In the genomic region with DNA sequence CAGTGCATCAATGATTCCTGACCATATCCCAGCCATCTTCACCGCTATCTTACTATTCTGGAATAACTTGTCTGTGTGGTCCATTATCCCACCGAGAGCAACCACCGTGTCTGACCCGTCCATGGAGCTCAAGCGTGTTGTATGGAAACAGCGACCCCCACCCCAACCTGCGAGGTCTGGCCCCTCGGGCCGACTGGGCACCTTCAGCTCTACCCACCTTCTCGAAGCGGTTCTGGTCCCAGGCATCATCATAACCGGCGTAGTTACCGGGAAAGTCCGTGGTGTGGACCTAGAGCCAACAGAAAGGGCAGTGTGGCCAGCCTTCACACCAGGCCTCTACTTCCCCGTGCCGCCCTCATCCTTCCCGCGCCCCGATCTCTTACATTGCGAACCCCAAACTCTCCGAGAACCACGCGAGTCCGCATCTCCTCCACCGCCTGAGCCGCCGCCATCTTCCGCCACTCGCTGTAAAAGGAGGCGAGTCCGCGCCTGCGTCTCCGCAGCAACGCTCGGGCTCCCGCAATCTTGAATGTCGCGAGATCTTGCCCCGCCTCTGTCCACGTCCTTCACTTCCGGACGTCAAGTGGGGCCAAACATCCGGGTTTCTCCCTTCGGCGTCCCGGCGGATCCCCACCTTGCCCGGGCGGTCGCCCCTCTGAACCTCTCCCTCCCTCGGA, we compare ENCODE assay signal across 8 mouse cellular contexts. TPM values are rescaled to one million over a fixed set of nuclear protein-coding genes. Genes with fewer than 3 reads are reported as not detected.
DNase-seq lines count a peak whose midpoint lies in the region; ATAC-seq and TF ChIP-seq lines count a peak whose summit lies in the region.

A gene (minus strand): TSS at position 543 of the 677 bp plus-strand sequence.
A gene (plus strand): TSS at position 569 of the 677 bp plus-strand sequence.

- peak within 1 kb of the TSS; percentile 80 for H3K27ac ChIP-seq in embryonic facial prominence, embryonic 13.5 days
- peak within 1 kb of the TSS; percentile 97 for H3K27ac ChIP-seq in heart, adult 2 months
- peak within 1 kb of the TSS; percentile 70 for H3K27ac ChIP-seq in limb, embryonic 13.5 days
- H3K27ac ChIP-seq in midbrain, embryonic 16.5 days (ENCODE audit: low read length) = peak within 1 kb of the TSS; percentile 88

- no peaks in the 10 kb centered on the region for H3K9me3 ChIP-seq in embryonic facial prominence, embryonic 13.5 days
- no peaks in the 10 kb centered on the region for H3K9me3 ChIP-seq in limb, embryonic 13.5 days
- no peaks in the 10 kb centered on the region for H3K9me3 ChIP-seq in midbrain, embryonic 16.5 days (replicated peaks; ENCODE audit: control insufficient read depth, low read length, poor library complexity, severe bottlenecking)

- H3K36me3 ChIP-seq in embryonic facial prominence, embryonic 13.5 days = peaks cover 76% of the 10 kb centered on the region
- H3K36me3 ChIP-seq in heart, adult 2 months (ENCODE audit: control insufficient read depth, insufficient read depth, low read length) = peaks cover 4% of the 10 kb centered on the region; the same call in 1 of the 2 replicates
- H3K36me3 ChIP-seq in limb, embryonic 13.5 days = peaks cover 75% of the 10 kb centered on the region
- peaks cover 53% of the 10 kb centered on the region for H3K36me3 ChIP-seq in midbrain, embryonic 16.5 days (ENCODE audit: control insufficient read depth, insufficient read depth, low read length)

- under 1% methylated on average over 53 of the region's 53 CpGs for WGBS in embryonic facial prominence, embryonic 13.5 days
- WGBS in heart, adult 2 months = under 1% methylated on average over 53 of the region's 53 CpGs
- under 1% methylated on average over 53 of the region's 53 CpGs for WGBS in limb, embryonic 13.5 days
- under 1% methylated on average over 53 of the region's 53 CpGs for WGBS in midbrain, embryonic 16.5 days

- DNase-seq in 3134 (ENCODE audit: extremely low read depth, insufficient read length, low spot score) = peak; percentile 91
- DNase-seq in adrenal gland, postnatal 36 days = peak; percentile 96
- DNase-seq in heart, adult 2 months = peak; percentile 96 to 97
- DNase-seq in kidney, adult 8-10 months = peak; percentile 95 to 96
- peak; percentile 90 to 96 for DNase-seq in spleen, postnatal 10 days (ENCODE audit: low spot score in 2 of 2)

- H3K27me3 ChIP-seq in embryonic facial prominence, embryonic 13.5 days = no peaks in the 10 kb centered on the region
- no peaks in the 10 kb centered on the region for H3K27me3 ChIP-seq in heart, adult 2 months (ENCODE audit: control insufficient read depth, insufficient read depth, low read length)
- H3K27me3 ChIP-seq in limb, embryonic 13.5 days = no peaks in the 10 kb centered on the region
- H3K27me3 ChIP-seq in midbrain, embryonic 16.5 days (ENCODE audit: control insufficient read depth, insufficient read depth, low read depth, low read length) = no peaks in the 10 kb centered on the region

- TF ChIP-seq EP300 in heart, adult 2 months (IDR thresholded peaks at IDR 0.05; ENCODE audit: insufficient read depth, low read depth, low read length) = 0 out of 2 replicates have a peak, but pooled peaks have one; percentile 32

- peak within 1 kb of the TSS; percentile 74 for H3K4me2 ChIP-seq in embryonic facial prominence, embryonic 13.5 days
- H3K4me2 ChIP-seq in limb, embryonic 13.5 days (replicated peaks) = peak within 1 kb of the TSS; percentile 96
- peak within 1 kb of the TSS; percentile 90 for H3K4me2 ChIP-seq in midbrain, embryonic 16.5 days (ENCODE audit: low read length)

- TF ChIP-seq CTCF in heart, adult 2 months (IDR thresholded peaks at IDR 0.05) = no peak

- H3K4me1 ChIP-seq in embryonic facial prominence, embryonic 13.5 days = peaks cover 26% of the 10 kb centered on the region
- peaks cover 5% of the 10 kb centered on the region; the same call in 1 of the 2 replicates for H3K4me1 ChIP-seq in heart, adult 2 months (ENCODE audit: control insufficient read depth, insufficient read depth, low read length)
- peaks cover 21% of the 10 kb centered on the region for H3K4me1 ChIP-seq in limb, embryonic 13.5 days
- peaks cover 20% of the 10 kb centered on the region for H3K4me1 ChIP-seq in midbrain, embryonic 16.5 days (ENCODE audit: control insufficient read depth, insufficient read depth, low read length)

- peak; percentile 92 for TF ChIP-seq POLR2A in heart, adult 2 months (IDR thresholded peaks at IDR 0.05; ENCODE audit: insufficient read depth, low read depth, low read length)

- peaks cover 2% of the 10 kb centered on the region; the same call in 1 of the 2 replicates for H3K79me2 ChIP-seq in heart, adult 2 months (replicated peaks; ENCODE audit: control insufficient read depth, insufficient read depth, low read length)

- intact Hi-C loops in heart, adult 2 months (cut with DNase I) = loop anchor here (2.0 to 5.0 kb wide), 2 partner anchors 45 to 135 kb away; a partner anchor contains a TSS

- peak within 1 kb of the TSS; percentile 97 for H3K9ac ChIP-seq in embryonic facial prominence, embryonic 13.5 days
- peak within 1 kb of the TSS; percentile 97 for H3K9ac ChIP-seq in heart, adult 2 months (ENCODE audit: low read depth, low read length)
- peak within 1 kb of the TSS; percentile 97 for H3K9ac ChIP-seq in limb, embryonic 13.5 days
- peak within 1 kb of the TSS; percentile 98 for H3K9ac ChIP-seq in midbrain, embryonic 16.5 days (ENCODE audit: low read depth, low read length)

- H3K4me3 ChIP-seq in embryonic facial prominence, embryonic 13.5 days = peak within 1 kb of the TSS; percentile 91
- peak within 1 kb of the TSS; percentile 81 for H3K4me3 ChIP-seq in heart, adult 2 months
- H3K4me3 ChIP-seq in limb, embryonic 13.5 days = peak within 1 kb of the TSS; percentile 98
- H3K4me3 ChIP-seq in midbrain, embryonic 16.5 days (ENCODE audit: low read depth, low read length) = peak within 1 kb of the TSS; percentile 75

- peak; percentile 83 for ATAC-seq in embryonic facial prominence, embryonic 13.5 days (ENCODE audit: insufficient number of reproducible peaks, insufficient read depth, low FRiP score, low TSS enrichment, low read depth)
- ATAC-seq in limb, embryonic 13.5 days (ENCODE audit: low FRiP score, low read depth) = peak; percentile 92
- peak; percentile 95 for ATAC-seq in midbrain, embryonic 16.5 days

RNA-seq across cellular contexts. Expression of the first gene that starts in this region (rescaled TPM):
- total RNA-seq in adrenal gland, postnatal 36 days (2021) = 100 to 1,000 TPM in 1 of 2 experiments, 10 to 100 TPM in 1; 97.8 to 119 TPM
- polyA plus RNA-seq in embryonic facial prominence, embryonic 13.5 days (2015; fragmentation: Nextera tagmentation; extraction: Ambion mirVana) = 103 and 104 TPM in 2 replicates
- total RNA-seq in heart, adult 2 months (2021) = 10 to 100 TPM; 20.2 to 24.7 TPM
- polyA plus RNA-seq in heart, adult 2 months (2012; rRNA removed) = 19.1 and 25.8 TPM in 2 replicates
- polyA plus RNA-seq in limb, embryonic 13.5 days (2015; fragmentation: Nextera tagmentation; extraction: Ambion mirVana) = 103 and 105 TPM in 2 replicates
- 71.3 and 80.7 TPM in 2 replicates for polyA plus RNA-seq in midbrain, embryonic 16.5 days (2015; fragmentation: Nextera tagmentation; extraction: Ambion mirVana)

RNA-seq across cellular contexts. Expression of the second gene that starts in this region (rescaled TPM):
- total RNA-seq in adrenal gland, postnatal 36 days (2021) = 100 to 1,000 TPM; 137 to 176 TPM
- polyA plus RNA-seq in embryonic facial prominence, embryonic 13.5 days (2015; fragmentation: Nextera tagmentation; extraction: Ambion mirVana) = 82.8 and 95.7 TPM in 2 replicates
- total RNA-seq in heart, adult 2 months (2021) = 10 to 100 TPM; 72.4 to 82.8 TPM
- polyA plus RNA-seq in heart, adult 2 months (2012; rRNA removed) = 136 and 142 TPM in 2 replicates
- polyA plus RNA-seq in limb, embryonic 13.5 days (2015; fragmentation: Nextera tagmentation; extraction: Ambion mirVana) = 104 and 110 TPM in 2 replicates
- polyA plus RNA-seq in midbrain, embryonic 16.5 days (2015; fragmentation: Nextera tagmentation; extraction: Ambion mirVana) = 79.4 and 87.2 TPM in 2 replicates

Comparison
In these comparisons a context has a peak if more than half of its experiments do, and no peak if none do; other contexts are left out.
1. Peak in every context shown above with its lines: DNase-seq, ATAC-seq, H3K4me3 ChIP-seq and H3K27ac ChIP-seq.